Mouse (Mus musculus) left cerebral cortex, adult 11 months (tissue): ENCODE measurements around the gene B430306N03Rik.
"Not testable (repeated sequence)": the region's sequence is repeated elsewhere in the genome, so short reads cannot be mapped to it uniquely, and the experiment has no call there.

Experiments used
- DNase-seq: peaks from one replicate; pipeline ENCODE4 v3.0.0; 2022; ENCODE audit warnings: low spot score

B430306N03Rik gene

GRCm38 (mm10) chr17:48312124-48312523, 3.8 kb upstream of the B430306N03Rik start:
- no peak for DNase-seq

GRCm38 (mm10) chr17:48318686-48319085, 2.7 kb downstream of the B430306N03Rik start:
- DNase-seq, result no peak

GRCm38 (mm10) chr17:48321279-48321678, 5.3 kb downstream of the B430306N03Rik start:
- DNase-seq, result no peak

DNA sequence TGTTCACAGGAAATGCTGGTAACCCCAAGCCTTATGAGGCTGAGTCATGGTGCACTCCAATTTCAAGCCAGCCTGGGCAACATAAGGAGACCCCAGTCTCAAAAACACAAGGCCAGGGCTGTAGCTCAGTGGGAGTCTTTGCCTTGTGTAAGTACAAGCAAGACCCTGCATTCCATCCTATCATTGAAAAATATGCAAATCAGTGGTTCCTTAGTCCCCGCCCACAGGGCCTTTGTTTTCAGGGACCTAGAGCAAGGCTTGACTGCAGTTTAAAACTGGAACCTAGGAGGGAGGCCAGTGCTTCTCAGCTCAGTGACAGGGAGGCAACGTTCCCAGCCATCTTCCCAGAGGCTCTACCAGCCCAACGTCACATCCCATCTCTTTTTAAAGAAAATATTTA, 7.3 kb downstream of the B430306N03Rik start:
- DNase-seq, result no peak

- DNase-seq, result no peak
Observed at GRCm38 (mm10) chr17:48324258-48324657, 8.3 kb downstream of the B430306N03Rik start.

- DNase-seq, result no peak
Observed at GRCm38 (mm10) chr17:48325093-48325492, 9.2 kb downstream of the B430306N03Rik start.

GRCm38 (mm10) chr17:48325638-48326037, 9.7 kb downstream of the B430306N03Rik start:
- DNase-seq, result no peak

DNA sequence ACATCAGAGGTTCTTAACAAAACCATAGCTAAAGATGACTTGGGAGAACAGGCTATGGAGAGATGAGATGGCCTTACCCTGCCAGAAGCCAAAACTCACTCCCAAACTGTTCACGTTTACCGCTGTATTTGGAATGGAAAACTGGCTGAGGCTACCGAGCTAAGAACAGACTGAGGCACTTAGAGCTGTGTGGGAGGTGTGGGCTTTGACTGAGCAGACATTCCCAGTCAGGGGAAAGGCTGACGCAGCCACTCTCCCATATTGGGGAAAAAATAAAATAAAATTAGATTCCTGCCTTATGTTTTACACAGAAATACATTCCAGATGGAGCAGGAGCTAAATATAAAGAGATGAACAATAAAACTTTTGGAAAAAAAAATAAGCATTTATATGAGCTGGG, 10.7 kb downstream of the B430306N03Rik start:
- peak; percentile 69 for DNase-seq

- DNase-seq, result no peak
Observed at GRCm38 (mm10) chr17:48332524-48332923, 16.6 kb downstream of the B430306N03Rik start.

DNA sequence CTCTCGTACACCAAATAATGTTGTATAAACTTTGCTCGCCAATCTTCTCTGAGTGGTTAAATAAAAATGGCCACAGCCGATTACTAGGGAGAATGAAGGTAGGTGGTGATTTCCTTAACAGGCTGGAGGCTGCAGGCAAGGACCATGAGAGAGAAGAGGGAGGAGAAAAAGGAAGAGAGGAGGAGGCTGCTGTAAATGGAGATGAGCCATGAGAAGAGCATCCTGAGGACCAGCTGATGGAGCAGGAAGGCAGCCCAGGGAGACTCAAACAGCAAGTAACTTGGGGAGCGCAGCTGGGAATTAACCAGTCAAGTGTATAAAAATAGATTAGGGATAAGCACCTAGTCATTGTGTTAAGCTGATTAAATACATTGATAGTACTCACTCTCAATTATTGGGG, 18.2 kb downstream of the B430306N03Rik start:
- no peak for DNase-seq

DNA sequence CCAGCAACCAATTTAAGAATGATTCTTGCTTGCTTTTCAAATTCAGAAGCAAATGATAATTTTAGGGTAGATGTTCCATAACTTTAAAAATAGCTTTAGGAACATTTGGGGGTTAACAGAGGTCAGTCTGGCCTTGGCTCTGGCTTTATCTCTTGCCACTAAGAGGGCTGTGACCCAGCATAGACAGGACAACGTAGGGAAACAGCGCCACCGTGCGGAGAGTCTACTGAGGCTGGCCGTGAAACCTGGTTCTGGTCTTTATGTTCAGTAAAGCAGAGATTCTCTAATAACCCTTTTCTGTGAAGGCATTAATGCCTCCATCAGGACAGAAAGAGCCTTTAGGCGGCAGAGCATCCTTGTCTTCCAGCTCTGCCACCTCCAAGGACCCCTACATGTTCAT, 20.9 kb downstream of the B430306N03Rik start:
- DNase-seq, result peak; percentile 50

DNA sequence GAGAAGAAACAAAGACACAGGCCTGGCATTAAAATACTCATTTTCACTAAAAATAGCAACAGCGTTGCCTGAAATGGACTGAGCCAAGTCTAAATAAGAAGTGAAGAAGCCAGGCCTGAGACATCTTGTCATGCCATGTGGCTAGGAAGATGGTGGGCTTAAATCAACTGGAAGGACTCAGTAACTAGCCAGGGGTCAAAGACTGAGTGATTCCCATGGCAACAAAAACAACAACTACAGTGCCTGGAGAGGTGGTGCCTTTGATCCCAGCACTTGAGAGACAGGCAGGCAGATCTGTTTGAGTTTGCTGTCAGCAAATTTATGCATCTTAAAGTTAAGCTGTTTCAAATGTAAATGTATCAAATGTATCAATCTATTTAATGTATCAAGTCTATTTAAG, 24.3 kb downstream of the B430306N03Rik start:
- DNase-seq, result no peak

- DNase-seq, result no peak
Observed at GRCm38 (mm10) chr17:48341947-48342346, 26.0 kb downstream of the B430306N03Rik start.

GRCm38 (mm10) chr17:48343065-48343464, 27.1 kb downstream of the B430306N03Rik start:
- DNase-seq, result no peak

DNA sequence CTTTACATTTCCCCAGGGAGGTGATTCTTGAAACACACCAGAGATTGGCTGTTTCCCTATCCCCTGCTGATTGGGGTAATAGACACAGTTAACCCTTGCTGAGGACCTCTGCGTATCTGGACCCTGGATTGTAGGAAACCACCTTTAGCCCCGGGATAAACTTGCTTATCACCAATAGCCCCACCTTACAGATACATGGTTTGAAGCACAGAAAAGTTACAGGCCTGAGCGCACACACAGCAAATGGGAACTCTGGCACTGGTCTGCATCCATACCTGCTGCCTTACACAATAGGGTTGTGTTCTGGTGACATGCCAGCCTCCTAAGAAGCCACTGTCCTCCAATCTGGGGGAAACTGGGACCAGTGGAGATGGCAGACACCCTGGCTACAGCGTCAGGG, 29.9 kb downstream of the B430306N03Rik start:
- no peak for DNase-seq

DNA sequence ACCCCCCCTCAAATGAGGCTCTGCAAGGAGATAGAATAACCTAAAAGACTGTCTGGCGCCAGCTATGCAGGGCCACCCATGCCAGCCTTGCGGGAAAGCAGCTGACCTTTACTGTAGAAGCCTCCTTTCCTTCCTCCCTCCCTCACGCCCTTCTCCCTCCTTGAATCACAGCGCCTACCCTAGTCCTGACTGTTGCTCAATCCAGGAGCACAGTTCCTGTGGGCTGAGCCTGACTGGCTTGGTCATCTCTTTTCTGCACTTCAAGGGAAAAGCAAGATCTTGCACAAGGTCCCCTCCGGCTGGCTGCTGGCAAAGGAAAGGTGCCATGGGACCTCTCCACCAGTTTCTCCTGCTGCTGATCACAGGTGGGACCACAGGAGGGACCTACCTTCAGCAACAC, 30.3 kb downstream of the B430306N03Rik start, which contains the start of gene Trem2:
Gene Trem2, plus strand, starts transcription at position 171 of the 400 bp plus-strand sequence.
- no peak for DNase-seq

- no peak for DNase-seq
Observed at GRCm38 (mm10) chr17:48346834-48347233, 30.9 kb downstream of the B430306N03Rik start.

DNA sequence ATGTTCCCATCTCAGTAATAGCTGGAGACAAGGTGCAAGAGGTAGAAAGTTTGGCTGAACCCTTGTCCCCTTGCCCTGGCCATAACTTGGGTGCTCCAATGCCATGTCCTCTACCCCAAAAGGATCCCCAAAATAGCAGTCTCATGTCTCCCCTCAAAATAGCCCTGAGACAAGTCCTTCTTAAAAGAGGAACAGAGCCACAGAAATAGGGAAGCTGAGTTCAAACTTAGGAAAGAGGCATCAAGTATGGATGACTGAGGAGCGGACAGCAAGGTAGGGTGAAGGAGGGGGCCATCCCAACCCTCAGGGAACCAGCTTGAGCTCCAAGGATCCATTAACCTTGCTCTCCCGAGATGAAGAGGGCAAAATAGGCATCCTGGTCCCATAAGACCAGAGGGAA, 31.3 kb downstream of the B430306N03Rik start:
- no peak for DNase-seq

GRCm38 (mm10) chr17:48350681-48351193, 34.8 kb downstream of the B430306N03Rik start:
- no peak for DNase-seq

DNA sequence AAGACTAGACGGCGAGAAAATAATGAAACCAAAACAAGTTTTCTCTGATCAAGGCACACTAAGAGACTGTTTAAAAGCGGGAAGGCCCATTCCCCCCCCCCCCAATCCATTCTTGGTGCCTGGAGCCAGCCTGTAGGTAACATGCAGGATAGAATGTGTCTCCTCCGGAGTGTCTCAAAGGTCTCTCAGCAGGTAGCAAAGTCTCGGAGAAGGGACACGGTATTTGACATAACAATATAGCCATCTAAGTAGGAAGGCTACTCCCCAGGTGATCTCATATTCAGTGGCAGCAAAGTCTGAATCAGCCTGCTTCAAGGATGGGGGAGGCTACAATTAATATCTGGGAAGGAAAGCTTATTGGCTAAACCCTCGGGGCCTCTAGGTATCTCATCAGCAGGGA, 37.0 kb downstream of the B430306N03Rik start:
- DNase-seq, result not testable (repeated sequence)

DNA sequence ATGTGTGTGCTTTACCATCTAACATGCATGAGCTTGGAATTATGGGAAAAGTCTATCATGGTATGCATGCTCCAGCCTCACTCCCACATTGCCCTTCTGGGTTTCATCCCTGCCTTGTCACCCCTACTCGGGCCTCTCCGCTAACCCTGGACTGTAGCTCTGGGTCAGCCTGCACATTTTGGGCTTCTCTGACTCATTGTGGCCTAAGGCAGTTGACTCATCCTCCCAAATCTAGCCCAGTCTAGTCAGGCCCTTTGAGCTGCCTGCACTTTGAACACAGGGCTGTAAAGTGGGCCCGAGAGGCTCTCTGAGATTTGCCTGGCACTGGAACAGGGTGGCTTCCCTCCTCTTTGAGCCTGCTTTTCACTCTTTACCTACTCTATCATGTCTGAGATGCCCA, 39.9 kb downstream of the B430306N03Rik start:
- DNase-seq, result no peak

DNA sequence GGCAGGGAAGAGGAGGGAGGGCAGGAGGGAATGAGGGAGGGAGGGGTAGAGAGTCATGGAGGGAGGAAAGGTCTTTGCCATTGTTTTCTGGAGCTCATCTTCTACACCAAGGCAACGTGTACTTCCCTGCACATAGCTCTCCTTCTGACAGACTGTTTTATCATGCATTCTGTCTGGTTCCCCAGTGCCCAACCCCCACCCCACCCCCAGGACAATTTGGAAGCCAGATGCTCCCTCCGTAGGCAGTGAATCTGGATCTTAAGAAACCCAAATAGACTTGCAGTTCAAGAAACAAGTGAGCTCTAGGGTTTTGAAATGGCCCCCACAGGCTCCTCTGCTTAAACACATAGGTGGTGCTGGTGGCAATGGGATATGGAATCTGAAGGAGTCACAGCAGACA, 42.0 kb downstream of the B430306N03Rik start:
- no peak for DNase-seq

DNA sequence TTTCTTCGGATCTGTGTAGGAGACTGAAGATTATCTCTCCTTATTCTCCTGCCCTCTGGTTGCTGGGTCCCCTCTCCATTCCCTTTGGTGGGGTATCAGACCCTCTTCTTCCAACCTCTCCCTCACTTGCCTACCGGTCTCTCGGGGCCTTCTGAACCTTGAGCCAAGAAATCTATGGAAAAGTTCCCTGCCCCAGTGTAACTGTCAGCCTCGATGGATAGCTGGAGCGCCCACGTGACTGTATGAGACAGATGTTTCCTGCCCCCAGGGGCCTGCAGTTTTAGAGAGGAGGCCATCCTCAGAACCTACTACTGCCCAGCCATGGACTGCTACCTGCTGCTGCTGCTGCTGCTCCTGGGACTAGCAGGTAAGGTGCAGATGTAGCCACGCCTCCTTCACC, 43.7 kb downstream of the B430306N03Rik start, which contains the start of gene Treml1:
Gene Treml1, plus strand, starts transcription at position 301 of the 400 bp plus-strand sequence.
- no peak for DNase-seq

GRCm38 (mm10) chr17:48360462-48360861, 44.5 kb downstream of the B430306N03Rik start:
- DNase-seq, result no peak
